Mouse (Mus musculus) liver, embryonic 11.5 days (tissue): ENCODE data around the gene Carmil2. TPM values are rescaled to one million over a fixed set of nuclear protein-coding genes. Genes with fewer than 3 reads are reported as not detected.

ENCODE experiments used
- ATAC-seq: fragments of 200-750 bp; cut with Nextera tagmentation; replicated peaks from 2 replicates; pipeline ENCODE4 v1.8.0; 2017; ENCODE audit warnings: moderate number of reproducible peaks, mild to moderate bottlenecking, moderate TSS enrichment, moderate library complexity; ENCODE audit not compliant: low FRiP score
- DNase-seq: peaks from one replicate; pipeline ENCODE4 v3.0.0-alpha.2; 2017; ENCODE audit warnings: low spot score
- H3K27ac ChIP-seq: fragments of 300-500 bp; sonication (generic); 2 replicates; pipeline ENCODE4 v1.5.1; 2014; ENCODE audit warnings: mild to moderate bottlenecking, low read depth, low read length, control low read depth
- H3K27me3 ChIP-seq: fragments of 300-500 bp; sonication (generic); replicated peaks from 2 replicates; pipeline ENCODE4 v1.6.1; 2014; ENCODE audit warnings: low read length, mixed read lengths; ENCODE audit not compliant: control insufficient read depth, insufficient read depth
- H3K36me3 ChIP-seq: fragments of 300-500 bp; sonication (generic); 2 replicates; pipeline ENCODE4 v1.6.1; 2014; ENCODE audit warnings: mild to moderate bottlenecking, low read length, moderate library complexity, mixed read lengths; ENCODE audit not compliant: control insufficient read depth, insufficient read depth
- H3K4me1 ChIP-seq: fragments of 300-500 bp; sonication (generic); replicated peaks from 2 replicates; pipeline ENCODE4 v1.6.1; 2014; ENCODE audit warnings: low read length, mixed read lengths; ENCODE audit not compliant: control insufficient read depth, insufficient read depth
- H3K4me2 ChIP-seq: fragments of 300-500 bp; sonication (generic); 2 replicates; pipeline ENCODE4 v1.6.1; 2014; ENCODE audit warnings: mild to moderate bottlenecking, control low read depth, moderate library complexity
- H3K4me3 ChIP-seq: fragments of 300-500 bp; sonication (generic); 2 replicates; pipeline ENCODE4 v1.5.1; 2014; ENCODE audit warnings: low read depth, low read length, control low read depth
- H3K9ac ChIP-seq: fragments of 300-500 bp; sonication (generic); 2 replicates; pipeline ENCODE4 v1.6.1; 2014; ENCODE audit warnings: low read depth, low read length, control low read depth
- H3K9me3 ChIP-seq: fragments of 300-500 bp; sonication (generic); 2 replicates; pipeline ENCODE4 v1.6.1; 2016; ENCODE audit warnings: low read length, inconsistent platforms, mixed read lengths; ENCODE audit not compliant: control insufficient read depth
- WGBS: fragments of 180-500 bp; shearing (Covaris S2); extraction: QIAGEN DNeasy Blood & Tissue Kit; methylation state at CpG from one replicate; pipeline ENCODE4 v1.1.7; 2014; 5-methylcytosine and 5-hydroxymethylcytosine counted together
- polyA plus RNA-seq: library from polyadenylated mRNA; unstranded; fragments of >200 nt; fragmentation: Nextera tagmentation; extraction: Ambion mirVana; gene quantifications from 2 replicates; pipeline ENCODE4 v1.2.1, GENCODE M21; 2014

Gene Carmil2
- polyA plus RNA-seq, 1 experiment from 2014 or later: 0.82 TPM

GRCm38 (mm10) chr8:105661167-105661566, 24.9 kb upstream of the Carmil2 start:
- no peaks in the 10 kb centered on the region for H3K4me1 ChIP-seq
- H3K36me3 ChIP-seq: peaks cover 18% of the 10 kb centered on the region
- no peaks in the 10 kb centered on the region for H3K27me3 ChIP-seq
- H3K4me2 ChIP-seq: no peak overlapping the region
- ATAC-seq (no peak), DNase-seq (no peak)
- 78% methylated on average over 3 of the region's 3 CpGs for WGBS
- H3K9ac ChIP-seq: no peak overlapping the region
- H3K9me3 ChIP-seq: no peaks in the 10 kb centered on the region
- H3K4me3 ChIP-seq: no peak overlapping the region
- no peak overlapping the region for H3K27ac ChIP-seq

- 81% methylated on average over 1 of the region's 1 CpGs for WGBS
- no peak overlapping the region for H3K4me3 ChIP-seq
- ATAC-seq (no peak), DNase-seq (no peak)
- H3K4me2 ChIP-seq: no peak overlapping the region
- no peaks in the 10 kb centered on the region for H3K9me3 ChIP-seq
- H3K4me1 ChIP-seq: no peaks in the 10 kb centered on the region
- H3K36me3 ChIP-seq: peaks cover 58% of the 10 kb centered on the region
- no peaks in the 10 kb centered on the region for H3K27me3 ChIP-seq
- no peak overlapping the region for H3K27ac ChIP-seq
- no peak overlapping the region for H3K9ac ChIP-seq
Measured at GRCm38 (mm10) chr8:105677891-105678290, 8.2 kb upstream of the Carmil2 start.

- peaks cover 22% of the 10 kb centered on the region for H3K36me3 ChIP-seq
- peak overlapping the region; percentile 51; the same call in 1 of the 2 replicates for H3K4me2 ChIP-seq
Measured at GRCm38 (mm10) chr8:105685325-105685724, 749 bp upstream of the Carmil2 start.

GRCm38 (mm10) chr8:105686551-105686950, 477 bp downstream of the Carmil2 start:
- no peak overlapping the region for H3K27ac ChIP-seq
- H3K27me3 ChIP-seq: no peaks in the 10 kb centered on the region
- 68% methylated on average over 6 of the region's 6 CpGs for WGBS
- H3K9me3 ChIP-seq: no peaks in the 10 kb centered on the region
- H3K36me3 ChIP-seq: peaks cover 15% of the 10 kb centered on the region; the same call in 1 of the 2 replicates
- H3K4me2 ChIP-seq: no peak overlapping the region
- H3K4me1 ChIP-seq: peaks cover 10% of the 10 kb centered on the region
- H3K9ac ChIP-seq: no peak overlapping the region
- DNase-seq: no peak
- ATAC-seq: no peak
- H3K4me3 ChIP-seq: no peak overlapping the region

More at GRCm38 (mm10) chr8:105685325-105685724, 749 bp upstream of the Carmil2 start:
- no peaks in the 10 kb centered on the region for H3K27me3 ChIP-seq
- 66% methylated on average over 7 of the region's 7 CpGs for WGBS
- DNase-seq (no peak), ATAC-seq (0 out of 2 replicates have a peak, but pooled peaks have one; percentile 4)
- H3K27ac ChIP-seq: no peak overlapping the region
- H3K4me1 ChIP-seq: peaks cover 10% of the 10 kb centered on the region
- no peak overlapping the region for H3K9ac ChIP-seq
- no peaks in the 10 kb centered on the region for H3K9me3 ChIP-seq
- no peak overlapping the region for H3K4me3 ChIP-seq

- WGBS: 64% methylated on average over 8 of the region's 8 CpGs
- no peak overlapping the region for H3K4me3 ChIP-seq
- H3K27ac ChIP-seq: no peak overlapping the region
- H3K9ac ChIP-seq: no peak overlapping the region
- peaks cover 11% of the 10 kb centered on the region; the same call in 1 of the 2 replicates for H3K36me3 ChIP-seq
- H3K27me3 ChIP-seq: no peaks in the 10 kb centered on the region
- peaks cover 10% of the 10 kb centered on the region for H3K4me1 ChIP-seq
- H3K9me3 ChIP-seq: no peaks in the 10 kb centered on the region
- ATAC-seq (no peak), DNase-seq (no peak)
- H3K4me2 ChIP-seq: no peak overlapping the region
Measured at GRCm38 (mm10) chr8:105687512-105687911, 1.4 kb downstream of the Carmil2 start.

GRCm38 (mm10) chr8:105688242-105688752, 2.2 kb downstream of the Carmil2 start:
- H3K27me3 ChIP-seq: no peaks in the 10 kb centered on the region
- WGBS: 39% methylated on average over 14 of the region's 14 CpGs
- no peaks in the 10 kb centered on the region for H3K9me3 ChIP-seq
- H3K36me3 ChIP-seq: peaks cover 6% of the 10 kb centered on the region; the same call in 1 of the 2 replicates
- H3K9ac ChIP-seq: no peak overlapping the region
- no peak overlapping the region for H3K27ac ChIP-seq
- H3K4me1 ChIP-seq: peaks cover 10% of the 10 kb centered on the region
- no peak overlapping the region for H3K4me2 ChIP-seq
- ATAC-seq: no peak
- no peak overlapping the region for H3K4me3 ChIP-seq
- no peak for DNase-seq

- DNase-seq (no peak), ATAC-seq (no peak)
- no peak overlapping the region for H3K9ac ChIP-seq
- H3K27me3 ChIP-seq: 0 out of 2 replicates have a peak, but pooled peaks cover 4% of the 10 kb centered on the region
- H3K9me3 ChIP-seq: no peaks in the 10 kb centered on the region
- H3K4me1 ChIP-seq: peaks cover 19% of the 10 kb centered on the region
- WGBS: 65% methylated on average over 35 of the region's 35 CpGs
- H3K36me3 ChIP-seq: no peaks in the 10 kb centered on the region
- no peak overlapping the region for H3K4me3 ChIP-seq
- no peak overlapping the region for H3K27ac ChIP-seq
- H3K4me2 ChIP-seq: no peak overlapping the region
Measured at GRCm38 (mm10) chr8:105689256-105689982, 3.3 kb downstream of the Carmil2 start.

- Histone ChIP-seq H3K27ac (no peak overlapping the region), H3K4me1 (peaks cover 24% of the 10 kb centered on the region), H3K27me3 (peaks cover 4% of the 10 kb centered on the region; the same call in 1 of the 2 replicates), H3K4me3 (no peak overlapping the region), H3K9ac (no peak overlapping the region), H3K36me3 (no peaks in the 10 kb centered on the region), H3K4me2 (no peak overlapping the region), H3K9me3 (no peaks in the 10 kb centered on the region)
- ATAC-seq (no peak), DNase-seq (no peak)
- 87% methylated on average over 9 of the region's 9 CpGs for WGBS
Measured at GRCm38 (mm10) chr8:105689983-105690360, 3.9 kb downstream of the Carmil2 start.

GRCm38 (mm10) chr8:105690978-105691377, 4.9 kb downstream of the Carmil2 start:
- H3K27ac ChIP-seq: no peak overlapping the region
- no peaks in the 10 kb centered on the region for H3K9me3 ChIP-seq
- peaks cover 4% of the 10 kb centered on the region; the same call in 1 of the 2 replicates for H3K27me3 ChIP-seq
- no peak overlapping the region for H3K4me3 ChIP-seq
- no peak for ATAC-seq
- no peak overlapping the region for H3K4me2 ChIP-seq
- no peaks in the 10 kb centered on the region for H3K36me3 ChIP-seq
- peaks cover 19% of the 10 kb centered on the region for H3K4me1 ChIP-seq
- 72% methylated on average over 14 of the region's 14 CpGs for WGBS
- no peak for DNase-seq
- H3K9ac ChIP-seq: no peak overlapping the region
